Mouse (Mus musculus) stomach, embryonic 14.5 days (tissue): ENCODE measurements around the gene Dixdc1. TPM values are rescaled to one million over a fixed set of nuclear protein-coding genes. Genes with fewer than 3 reads are reported as not detected.

Source experiments
- ATAC-seq: fragments of 200-750 bp; cut with Nextera tagmentation; 2 replicates; pipeline ENCODE4 v1.8.0; 2017; ENCODE audit warnings: low read depth, moderate TSS enrichment; ENCODE audit not compliant: insufficient number of reproducible peaks, insufficient read depth, low FRiP score
- H3K27ac ChIP-seq: fragments of 300-500 bp; sonication (generic); 2 replicates; pipeline ENCODE4 v1.5.1; 2014; ENCODE audit warnings: mild to moderate bottlenecking, low read length, moderate library complexity, mixed read lengths
- H3K27me3 ChIP-seq: fragments of 300-500 bp; sonication (generic); 2 replicates; pipeline ENCODE4 v1.6.1; 2014; ENCODE audit warnings: low read length, control low read depth, mixed read lengths; ENCODE audit not compliant: control insufficient read depth, insufficient read depth
- H3K36me3 ChIP-seq: fragments of 300-500 bp; sonication (generic); 2 replicates; pipeline ENCODE4 v1.6.1; 2014; ENCODE audit warnings: mild to moderate bottlenecking, control low read depth, low read length, moderate library complexity, mixed read lengths; ENCODE audit not compliant: control insufficient read depth, insufficient read depth
- H3K4me1 ChIP-seq: fragments of 300-500 bp; sonication (generic); 2 replicates; pipeline ENCODE4 v1.6.1; 2014; ENCODE audit warnings: low read length, control low read depth, mixed read lengths; ENCODE audit not compliant: control insufficient read depth, insufficient read depth
- H3K4me2 ChIP-seq: fragments of 300-500 bp; sonication (generic); replicated peaks from 2 replicates; pipeline ENCODE4 v1.6.1; 2014; ENCODE audit warnings: low read depth, low read length, control low read depth
- H3K4me3 ChIP-seq: fragments of 300-500 bp; sonication (generic); 2 replicates; pipeline ENCODE4 v1.5.1; 2014; ENCODE audit warnings: low read depth, low read length, control low read depth
- H3K9ac ChIP-seq: fragments of 300-500 bp; sonication (generic); replicated peaks from 2 replicates; pipeline ENCODE4 v1.6.1; 2014; ENCODE audit warnings: low read depth, mild to moderate bottlenecking, control low read depth, low read length, moderate library complexity, mixed read lengths
- H3K9me3 ChIP-seq: fragments of 300-500 bp; sonication (generic); 2 replicates; pipeline ENCODE4 v1.6.1; 2016; ENCODE audit warnings: low read depth, low read length, control low read depth; ENCODE audit not compliant: control insufficient read depth
- WGBS: fragments of 180-500 bp; shearing (Covaris S2); extraction: QIAGEN DNeasy Blood & Tissue Kit; methylation state at CpG from one replicate; pipeline ENCODE4 v1.1.7; 2014; 5-methylcytosine and 5-hydroxymethylcytosine counted together
- polyA plus RNA-seq: library from polyadenylated mRNA; unstranded; fragments of >200 nt; fragmentation: Nextera tagmentation; extraction: Ambion mirVana; gene quantifications from 2 replicates; pipeline ENCODE4 v1.2.1, GENCODE M21; 2014

Gene Dixdc1
- polyA plus RNA-seq, 1 experiment from 2014 or later, result 12.7 TPM

DNA sequence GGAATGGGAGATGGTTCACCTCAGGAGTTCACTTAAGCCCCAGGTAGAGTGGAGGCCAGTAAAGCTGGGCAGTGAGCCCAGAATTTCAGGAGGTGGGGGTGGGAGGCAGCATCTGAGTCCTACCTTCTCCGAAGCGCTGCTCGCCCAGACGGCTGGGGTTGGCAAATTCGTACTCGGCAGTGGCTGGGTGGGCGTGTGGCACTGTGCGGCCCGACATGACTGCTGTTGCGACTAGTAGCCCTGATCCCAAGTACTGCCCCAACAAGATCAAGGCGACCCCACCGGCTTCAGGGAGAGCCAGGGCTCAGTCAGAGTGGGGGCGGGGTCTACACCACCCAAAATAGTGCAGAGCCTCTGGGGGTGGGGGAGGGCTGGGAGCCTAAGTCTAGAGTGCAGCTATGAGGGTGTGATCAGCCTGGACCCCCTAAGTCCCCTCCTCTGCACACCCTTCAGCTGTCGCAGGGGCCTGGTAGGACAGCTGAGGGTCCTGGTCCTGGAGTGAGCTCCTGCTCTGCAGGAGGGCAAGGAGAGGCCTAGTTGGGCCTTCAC, 12.8 kb upstream of the Dixdc1 start, which contains the start of gene Hspb2:
Gene Hspb2 (minus strand): TSS at position 301 of the 549 bp plus-strand sequence.
- Histone ChIP-seq H3K9ac (no peak within 1 kb of the TSS), H3K4me3 (no peak within 1 kb of the TSS; the same call in 1 of the 2 replicates), H3K27ac (peak within 1 kb of the TSS; percentile 52; the same call in 1 of the 2 replicates), H3K27me3 (no peaks in the 10 kb centered on the region), H3K4me2 (0 out of 2 replicates have a peak within 1 kb of the TSS, but pooled peaks have one; percentile 16), H3K9me3 (no peaks in the 10 kb centered on the region), H3K4me1 (peaks cover 7% of the 10 kb centered on the region; the same call in 1 of the 2 replicates), H3K36me3 (no peaks in the 10 kb centered on the region)
- ATAC-seq, result peak; percentile 42; the same call in 1 of the 2 replicates
- WGBS, result 56% methylated on average over 14 of the region's 14 CpGs

DNA sequence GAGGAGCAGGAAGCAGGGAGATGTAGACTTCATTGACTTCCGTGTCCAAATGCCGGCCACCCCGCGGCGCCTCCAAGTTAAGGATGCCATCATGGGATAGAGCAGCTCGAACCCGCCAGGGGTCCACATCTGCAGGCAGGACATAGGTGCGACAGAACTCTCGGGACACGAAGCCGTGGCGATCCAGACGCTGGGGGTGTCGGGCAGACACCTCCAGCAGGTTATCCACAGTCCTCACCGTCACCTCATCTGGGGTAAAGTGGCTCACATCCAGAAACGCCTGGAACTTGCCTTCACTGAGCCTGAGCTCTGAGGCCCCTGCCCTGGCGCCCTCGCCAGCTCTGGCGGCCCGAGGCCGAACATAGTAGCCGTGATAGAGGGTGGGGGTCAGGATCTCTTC, 12.0 kb upstream of the Dixdc1 start, which contains the start of gene Cryab:
Gene Cryab (plus strand): TSS at position 3 of the 400 bp plus-strand sequence.
- H3K27me3 ChIP-seq, result no peaks in the 10 kb centered on the region
- peak within 1 kb of the TSS; percentile 52; the same call in 1 of the 2 replicates for H3K27ac ChIP-seq
- no peaks in the 10 kb centered on the region for H3K36me3 ChIP-seq
- no peak for ATAC-seq
- no peak within 1 kb of the TSS for H3K4me3 ChIP-seq
- H3K9me3 ChIP-seq, result no peaks in the 10 kb centered on the region
- WGBS, result 67% methylated on average over 22 of the region's 22 CpGs
- 0 out of 2 replicates have a peak within 1 kb of the TSS, but pooled peaks have one; percentile 10 for H3K4me2 ChIP-seq
- H3K9ac ChIP-seq, result no peak within 1 kb of the TSS
- peaks cover 9% of the 10 kb centered on the region; the same call in 1 of the 2 replicates for H3K4me1 ChIP-seq

- H3K36me3 ChIP-seq, result no peaks in the 10 kb centered on the region
- 72% methylated on average over 6 of the region's 6 CpGs for WGBS
- H3K9ac ChIP-seq, result no peak overlapping the region
- H3K27ac ChIP-seq, result no peak overlapping the region
- peaks cover 9% of the 10 kb centered on the region; the same call in 1 of the 2 replicates for H3K4me1 ChIP-seq
- no peak overlapping the region for H3K4me3 ChIP-seq
- H3K9me3 ChIP-seq, result no peaks in the 10 kb centered on the region
- ATAC-seq, result no peak
- no peak overlapping the region for H3K4me2 ChIP-seq
- no peaks in the 10 kb centered on the region for H3K27me3 ChIP-seq
Measured at GRCm38 (mm10) chr9:50750706-50751105, 11.4 kb upstream of the Dixdc1 start.

DNA sequence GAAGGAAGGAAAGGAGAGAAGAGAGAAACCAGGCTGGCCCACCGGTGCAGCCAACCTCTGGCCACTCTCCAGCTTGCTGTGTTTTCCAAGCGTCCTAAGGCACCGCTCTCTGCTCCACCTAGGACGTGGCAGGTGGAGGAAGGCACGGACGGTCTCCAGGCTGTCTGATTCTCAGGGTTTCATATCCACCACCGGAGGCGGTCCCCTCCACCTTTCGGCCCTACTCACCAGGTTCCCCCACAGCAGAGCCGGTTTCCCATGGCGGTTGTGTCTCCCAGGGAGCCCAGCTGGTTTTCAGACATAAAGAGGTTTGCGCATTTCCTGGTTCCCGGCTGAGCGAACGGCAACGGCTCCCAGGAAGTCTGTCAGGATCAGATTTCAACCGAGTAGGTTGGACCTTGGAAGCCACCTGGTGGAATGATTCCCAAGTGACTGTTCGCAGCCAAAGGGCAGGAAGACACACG, 6.9 kb upstream of the Dixdc1 start, which contains the start of gene 2310030G06Rik:
Gene 2310030G06Rik (minus strand): TSS at position 323 of the 464 bp plus-strand sequence.
- peaks cover 2% of the 10 kb centered on the region; the same call in 1 of the 2 replicates for H3K4me1 ChIP-seq
- H3K27me3 ChIP-seq, result no peaks in the 10 kb centered on the region
- no peaks in the 10 kb centered on the region for H3K9me3 ChIP-seq
- H3K4me2 ChIP-seq, result peak within 1 kb of the TSS; percentile 72
- WGBS, result 1% methylated on average over 19 of the region's 19 CpGs
- H3K36me3 ChIP-seq, result no peaks in the 10 kb centered on the region
- H3K4me3 ChIP-seq, result peak within 1 kb of the TSS; percentile 49
- peak within 1 kb of the TSS; percentile 50 for H3K9ac ChIP-seq
- H3K27ac ChIP-seq, result peak within 1 kb of the TSS; percentile 85
- ATAC-seq, result peak; percentile 90

GRCm38 (mm10) chr9:50745806-50746205, 6.5 kb upstream of the Dixdc1 start:
- Histone ChIP-seq H3K9me3 (no peaks in the 10 kb centered on the region), H3K4me1 (peaks cover 2% of the 10 kb centered on the region; the same call in 1 of the 2 replicates), H3K4me3 (peak overlapping the region; percentile 49), H3K9ac (peak overlapping the region; percentile 50), H3K27ac (peak overlapping the region; percentile 85), H3K27me3 (no peaks in the 10 kb centered on the region), H3K36me3 (no peaks in the 10 kb centered on the region), H3K4me2 (peak overlapping the region; percentile 72)
- peak; percentile 74 for ATAC-seq
- WGBS, result 8% methylated on average over 7 of the region's 7 CpGs

GRCm38 (mm10) chr9:50742744-50743143, 3.4 kb upstream of the Dixdc1 start:
- ATAC-seq, result no peak
- Histone ChIP-seq H3K9me3 (no peaks in the 10 kb centered on the region), H3K9ac (no peak overlapping the region), H3K4me1 (peaks cover 8% of the 10 kb centered on the region; the same call in 1 of the 2 replicates), H3K4me2 (no peak overlapping the region), H3K27me3 (no peaks in the 10 kb centered on the region), H3K27ac (no peak overlapping the region), H3K36me3 (no peaks in the 10 kb centered on the region), H3K4me3 (no peak overlapping the region)
- WGBS, result 81% methylated on average over 2 of the region's 2 CpGs

GRCm38 (mm10) chr9:50742261-50742660, 2.9 kb upstream of the Dixdc1 start:
- Histone ChIP-seq H3K36me3 (no peaks in the 10 kb centered on the region), H3K9me3 (no peaks in the 10 kb centered on the region), H3K4me3 (no peak overlapping the region), H3K4me1 (peaks cover 8% of the 10 kb centered on the region; the same call in 1 of the 2 replicates), H3K27me3 (no peaks in the 10 kb centered on the region), H3K4me2 (no peak overlapping the region), H3K9ac (no peak overlapping the region), H3K27ac (no peak overlapping the region)
- no peak for ATAC-seq
- WGBS, result 88% methylated on average over 3 of the region's 3 CpGs

DNA sequence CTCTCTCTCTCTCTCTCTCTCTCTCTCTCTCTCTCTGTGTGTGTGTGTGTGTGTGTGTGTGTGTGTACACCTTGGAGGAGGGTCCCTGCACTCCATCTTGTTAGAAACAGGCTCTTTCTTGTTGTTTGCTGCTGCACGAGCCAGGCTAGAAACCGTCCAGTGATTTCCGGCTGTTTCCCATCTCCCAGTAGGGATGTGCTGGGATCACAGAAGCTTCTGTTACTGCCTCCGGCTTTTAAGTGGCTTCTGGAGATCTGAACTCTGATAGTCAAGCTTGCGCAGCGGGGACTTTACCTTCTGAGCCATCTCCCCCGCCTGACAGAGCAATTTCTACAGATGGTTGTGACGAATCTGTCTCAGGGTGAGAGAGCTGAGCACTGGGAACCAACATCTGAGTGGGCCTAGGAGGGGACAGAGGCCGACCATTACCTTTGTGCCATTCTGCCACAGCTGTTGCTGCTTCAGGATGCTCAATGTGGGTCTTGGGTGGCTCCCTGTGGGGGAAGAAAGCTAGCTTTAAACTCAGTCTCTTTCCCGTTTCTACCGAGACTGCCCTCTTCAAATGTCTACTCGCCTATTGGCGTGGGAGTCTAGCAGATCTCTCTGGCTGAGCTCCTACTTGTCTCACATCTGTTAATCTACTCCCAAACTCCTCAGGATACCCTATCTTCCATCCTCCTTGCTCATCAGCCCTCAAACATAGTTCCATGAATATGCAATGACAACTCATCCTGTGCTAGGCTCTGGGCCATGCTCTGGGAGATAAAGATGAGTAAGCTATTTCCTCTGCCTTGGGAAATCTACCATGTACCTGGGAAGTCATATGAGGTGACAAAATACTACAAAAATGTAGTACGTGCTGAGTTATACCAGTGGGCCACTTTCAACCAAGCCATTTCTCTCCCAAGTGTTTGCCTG, 1.8 kb upstream of the Dixdc1 start:
- WGBS, result 86% methylated on average over 14 of the region's 14 CpGs
- Histone ChIP-seq H3K9me3 (no peaks in the 10 kb centered on the region), H3K27ac (no peak overlapping the region), H3K4me3 (no peak overlapping the region), H3K36me3 (no peaks in the 10 kb centered on the region), H3K9ac (no peak overlapping the region), H3K4me2 (no peak overlapping the region), H3K27me3 (no peaks in the 10 kb centered on the region), H3K4me1 (0 out of 2 replicates have a peak, but pooled peaks cover 6% of the 10 kb centered on the region)
- no peak for ATAC-seq
